Mouse (Mus musculus): ENCODE measurements around the gene Ankrd17. TPM values are rescaled to one million over a fixed set of nuclear protein-coding genes. Genes with fewer than 3 reads are reported as not detected.
A peak's percentile ranks its signal among the peaks of the same experiment; 100 is the strongest.

The Ankrd17 gene
- polyA plus RNA-seq (2014; fragmentation: Nextera tagmentation; extraction: Ambion mirVana), result 34.8 and 37.9 TPM in 2 replicates

- Histone ChIP-seq H3K9ac (peak within 1 kb of the TSS; percentile 90), H3K27ac (peak within 1 kb of the TSS; percentile 99), H3K27me3 (ENCODE audit: control insufficient read depth, insufficient read depth, low read length) (no peaks in the 10 kb centered on the region), H3K4me2 (replicated peaks) (peak within 1 kb of the TSS; percentile 83), H3K4me3 (replicated peaks; ENCODE audit: low read length) (peak within 1 kb of the TSS; percentile 64), H3K4me1 (replicated peaks; ENCODE audit: control insufficient read depth, insufficient read depth, low read length) (peaks cover 15% of the 10 kb centered on the region), H3K36me3 (replicated peaks; ENCODE audit: control insufficient read depth, insufficient read depth) (no peaks in the 10 kb centered on the region), H3K9me3 (ENCODE audit: control insufficient read depth, low read length) (no peaks in the 10 kb centered on the region)
- ATAC-seq (ENCODE audit: low FRiP score), result peak; percentile 96
- under 1% methylated on average over 58 of the region's 104 CpGs for WGBS
- DNase-seq (ENCODE audit: low spot score), result peak; percentile 95
These were observed at the start of gene Ankrd17 for GRCm38 (mm10) chr5:90366121-90367066. Gene Ankrd17, minus strand, starts transcription at chr5:90366577.

GRCm38 (mm10) chr5:90414925-90415295 is 48.5 kb upstream of the Ankrd17 start:
- WGBS, result 71% methylated on average over 6 of the region's 6 CpGs
- ATAC-seq (ENCODE audit: low FRiP score), result no peak
- Histone ChIP-seq H3K36me3 (replicated peaks; ENCODE audit: control insufficient read depth, insufficient read depth) (no peaks in the 10 kb centered on the region), H3K4me2 (replicated peaks) (no peak overlapping the region), H3K4me1 (replicated peaks; ENCODE audit: control insufficient read depth, insufficient read depth, low read length) (no peaks in the 10 kb centered on the region), H3K4me3 (replicated peaks; ENCODE audit: low read length) (no peak overlapping the region), H3K9me3 (ENCODE audit: control insufficient read depth, low read length) (no peaks in the 10 kb centered on the region), H3K9ac (no peak overlapping the region), H3K27me3 (ENCODE audit: control insufficient read depth, insufficient read depth, low read length) (no peaks in the 10 kb centered on the region), H3K27ac (no peak overlapping the region)
- no peak for DNase-seq (ENCODE audit: low spot score)

GRCm38 (mm10) chr5:90414142-90414924 is 48.0 kb upstream of the Ankrd17 start:
- no peaks in the 10 kb centered on the region for H3K4me1 ChIP-seq (replicated peaks; ENCODE audit: control insufficient read depth, insufficient read depth, low read length)
- H3K4me2 ChIP-seq (replicated peaks), result no peak overlapping the region
- H3K27me3 ChIP-seq (ENCODE audit: control insufficient read depth, insufficient read depth, low read length), result no peaks in the 10 kb centered on the region
- H3K36me3 ChIP-seq (replicated peaks; ENCODE audit: control insufficient read depth, insufficient read depth), result no peaks in the 10 kb centered on the region
- H3K9ac ChIP-seq, result no peak overlapping the region
- DNase-seq (ENCODE audit: low spot score) (no peak), ATAC-seq (ENCODE audit: low FRiP score) (no peak)
- no peaks in the 10 kb centered on the region for H3K9me3 ChIP-seq (ENCODE audit: control insufficient read depth, low read length)
- no peak overlapping the region for H3K27ac ChIP-seq
- H3K4me3 ChIP-seq (replicated peaks; ENCODE audit: low read length), result no peak overlapping the region
- WGBS, result 82% methylated on average over 8 of the region's 8 CpGs

- Histone ChIP-seq H3K27ac (no peak overlapping the region), H3K9me3 (ENCODE audit: control insufficient read depth, low read length) (no peaks in the 10 kb centered on the region), H3K4me2 (replicated peaks) (no peak overlapping the region), H3K9ac (no peak overlapping the region), H3K4me3 (replicated peaks; ENCODE audit: low read length) (no peak overlapping the region), H3K36me3 (replicated peaks; ENCODE audit: control insufficient read depth, insufficient read depth) (no peaks in the 10 kb centered on the region), H3K27me3 (ENCODE audit: control insufficient read depth, insufficient read depth, low read length) (no peaks in the 10 kb centered on the region), H3K4me1 (replicated peaks; ENCODE audit: control insufficient read depth, insufficient read depth, low read length) (no peaks in the 10 kb centered on the region)
- 90% methylated on average over 4 of the region's 4 CpGs for WGBS
- DNase-seq (ENCODE audit: low spot score) (no peak), ATAC-seq (ENCODE audit: low FRiP score) (no peak)
These were observed 38.8 kb upstream of the Ankrd17 start for GRCm38 (mm10) chr5:90405210-90405609.

GRCm38 (mm10) chr5:90396817-90397216 is 30.4 kb upstream of the Ankrd17 start:
- ATAC-seq (ENCODE audit: low FRiP score), result no peak
- no peaks in the 10 kb centered on the region for H3K27me3 ChIP-seq (ENCODE audit: control insufficient read depth, insufficient read depth, low read length)
- WGBS, result 93% methylated on average over 4 of the region's 4 CpGs

GRCm38 (mm10) chr5:90394322-90394721 is 27.9 kb upstream of the Ankrd17 start:
- WGBS, result 77% methylated on average over 4 of the region's 4 CpGs
- DNase-seq (ENCODE audit: low spot score) (no peak), ATAC-seq (ENCODE audit: low FRiP score) (no peak)
- H3K27ac ChIP-seq, result no peak overlapping the region
- no peak overlapping the region for H3K4me2 ChIP-seq (replicated peaks)
- H3K9ac ChIP-seq, result no peak overlapping the region
- H3K4me1 ChIP-seq (replicated peaks; ENCODE audit: control insufficient read depth, insufficient read depth, low read length), result no peaks in the 10 kb centered on the region
- H3K9me3 ChIP-seq (ENCODE audit: control insufficient read depth, low read length), result no peaks in the 10 kb centered on the region
- H3K27me3 ChIP-seq (ENCODE audit: control insufficient read depth, insufficient read depth, low read length), result no peaks in the 10 kb centered on the region
- no peaks in the 10 kb centered on the region for H3K36me3 ChIP-seq (replicated peaks; ENCODE audit: control insufficient read depth, insufficient read depth)
- no peak overlapping the region for H3K4me3 ChIP-seq (replicated peaks; ENCODE audit: low read length)

More at GRCm38 (mm10) chr5:90396817-90397216, 30.4 kb upstream of the Ankrd17 start:
- DNase-seq (ENCODE audit: low spot score), result no peak
- Histone ChIP-seq H3K9me3 (ENCODE audit: control insufficient read depth, low read length) (no peaks in the 10 kb centered on the region), H3K9ac (no peak overlapping the region), H3K27ac (no peak overlapping the region), H3K36me3 (replicated peaks; ENCODE audit: control insufficient read depth, insufficient read depth) (no peaks in the 10 kb centered on the region), H3K4me2 (replicated peaks) (no peak overlapping the region), H3K4me3 (replicated peaks; ENCODE audit: low read length) (no peak overlapping the region), H3K4me1 (replicated peaks; ENCODE audit: control insufficient read depth, insufficient read depth, low read length) (no peaks in the 10 kb centered on the region)

- H3K27me3 ChIP-seq (ENCODE audit: control insufficient read depth, insufficient read depth, low read length), result no peaks in the 10 kb centered on the region
- H3K4me3 ChIP-seq (replicated peaks; ENCODE audit: low read length), result no peak overlapping the region
- DNase-seq (ENCODE audit: low spot score) (no peak), ATAC-seq (ENCODE audit: low FRiP score) (no peak)
- H3K9me3 ChIP-seq (ENCODE audit: control insufficient read depth, low read length), result no peaks in the 10 kb centered on the region
- 62% methylated on average over 5 of the region's 5 CpGs for WGBS
- H3K4me1 ChIP-seq (replicated peaks; ENCODE audit: control insufficient read depth, insufficient read depth, low read length), result no peaks in the 10 kb centered on the region
- no peak overlapping the region for H3K9ac ChIP-seq
- H3K36me3 ChIP-seq (replicated peaks; ENCODE audit: control insufficient read depth, insufficient read depth), result no peaks in the 10 kb centered on the region
- H3K27ac ChIP-seq, result no peak overlapping the region
- no peak overlapping the region for H3K4me2 ChIP-seq (replicated peaks)
These were observed 27.4 kb upstream of the Ankrd17 start for GRCm38 (mm10) chr5:90393764-90394163.

GRCm38 (mm10) chr5:90383080-90383479 is 16.7 kb upstream of the Ankrd17 start:
- ATAC-seq (ENCODE audit: low FRiP score), result no peak
- 63% methylated on average over 1 of the region's 1 CpGs for WGBS

GRCm38 (mm10) chr5:90381458-90381857 is 15.1 kb upstream of the Ankrd17 start:
- no peak overlapping the region for H3K27ac ChIP-seq
- no peaks in the 10 kb centered on the region for H3K4me1 ChIP-seq (replicated peaks; ENCODE audit: control insufficient read depth, insufficient read depth, low read length)
- no peaks in the 10 kb centered on the region for H3K9me3 ChIP-seq (ENCODE audit: control insufficient read depth, low read length)
- H3K4me2 ChIP-seq (replicated peaks), result no peak overlapping the region
- WGBS, result 69% methylated on average over 4 of the region's 4 CpGs
- no peaks in the 10 kb centered on the region for H3K36me3 ChIP-seq (replicated peaks; ENCODE audit: control insufficient read depth, insufficient read depth)
- H3K27me3 ChIP-seq (ENCODE audit: control insufficient read depth, insufficient read depth, low read length), result no peaks in the 10 kb centered on the region
- no peak overlapping the region for H3K4me3 ChIP-seq (replicated peaks; ENCODE audit: low read length)
- H3K9ac ChIP-seq, result no peak overlapping the region
- no peak for ATAC-seq (ENCODE audit: low FRiP score)
- no peak for DNase-seq (ENCODE audit: low spot score)

More at GRCm38 (mm10) chr5:90383080-90383479, 16.7 kb upstream of the Ankrd17 start:
- no peaks in the 10 kb centered on the region for H3K27me3 ChIP-seq (ENCODE audit: control insufficient read depth, insufficient read depth, low read length)
- no peak overlapping the region for H3K9ac ChIP-seq
- no peak for DNase-seq (ENCODE audit: low spot score)
- H3K27ac ChIP-seq, result no peak overlapping the region
- no peaks in the 10 kb centered on the region for H3K9me3 ChIP-seq (ENCODE audit: control insufficient read depth, low read length)
- H3K4me1 ChIP-seq (replicated peaks; ENCODE audit: control insufficient read depth, insufficient read depth, low read length), result no peaks in the 10 kb centered on the region
- H3K36me3 ChIP-seq (replicated peaks; ENCODE audit: control insufficient read depth, insufficient read depth), result no peaks in the 10 kb centered on the region
- no peak overlapping the region for H3K4me3 ChIP-seq (replicated peaks; ENCODE audit: low read length)
- H3K4me2 ChIP-seq (replicated peaks), result no peak overlapping the region
